Mouse (Mus musculus): Measurements from ENCODE around the gene Slc22a8.

Slc22a8 gene

GRCm38 (mm10) chr19:8590954-8591353, at the start of gene Slc22a8:
TSS of gene Slc22a8 (plus strand) at chr19:8591254.
- DNase-seq = peak; percentile 24

GRCm38 (mm10) chr19:8558897-8559296, 32.2 kb upstream of the Slc22a8 start:
- DNase-seq = no peak

- DNase-seq = peak; percentile 71
These were observed 27.0 kb upstream of the Slc22a8 start for GRCm38 (mm10) chr19:8564021-8564420.

- DNase-seq = no peak
These were observed 26.6 kb upstream of the Slc22a8 start for GRCm38 (mm10) chr19:8564469-8564868.

GRCm38 (mm10) chr19:8565262-8565661, 25.8 kb upstream of the Slc22a8 start:
- no peak for DNase-seq

- DNase-seq = peak; percentile 96
These were observed 25.1 kb upstream of the Slc22a8 start for GRCm38 (mm10) chr19:8565985-8566384.

GRCm38 (mm10) chr19:8567104-8567880, 23.8 kb upstream of the Slc22a8 start:
- DNase-seq = peak; percentile 88

GRCm38 (mm10) chr19:8569453-8569863, 21.6 kb upstream of the Slc22a8 start:
- DNase-seq = peak; percentile 71

GRCm38 (mm10) chr19:8570341-8571040, 20.6 kb upstream of the Slc22a8 start:
- no peak for DNase-seq

- DNase-seq = no peak
These were observed 19.3 kb upstream of the Slc22a8 start for GRCm38 (mm10) chr19:8571746-8572145.

- no peak for DNase-seq
These were observed 18.6 kb upstream of the Slc22a8 start for GRCm38 (mm10) chr19:8572485-8572884.

- DNase-seq = no peak
These were observed 13.6 kb upstream of the Slc22a8 start for GRCm38 (mm10) chr19:8577432-8577831.

- DNase-seq = peak; percentile 84
These were observed 12.6 kb upstream of the Slc22a8 start for GRCm38 (mm10) chr19:8578293-8578969.

- DNase-seq = no peak
These were observed 12.1 kb upstream of the Slc22a8 start for GRCm38 (mm10) chr19:8578970-8579342.

- no peak for DNase-seq
These were observed 5.8 kb upstream of the Slc22a8 start for GRCm38 (mm10) chr19:8585298-8585697.

GRCm38 (mm10) chr19:8585899-8586298, 5.2 kb upstream of the Slc22a8 start:
- DNase-seq = no peak

GRCm38 (mm10) chr19:8586350-8586749, 4.7 kb upstream of the Slc22a8 start:
- no peak for DNase-seq

- DNase-seq = no peak
These were observed 3.7 kb upstream of the Slc22a8 start for GRCm38 (mm10) chr19:8587315-8587714.

- peak; percentile 27 for DNase-seq
These were observed 1.1 kb downstream of the Slc22a8 start for GRCm38 (mm10) chr19:8592155-8592554.

- DNase-seq = no peak
These were observed 1.9 kb downstream of the Slc22a8 start for GRCm38 (mm10) chr19:8592873-8593408.

- no peak for DNase-seq
These were observed 2.8 kb downstream of the Slc22a8 start for GRCm38 (mm10) chr19:8593833-8594232.

- DNase-seq = peak; percentile 44
These were observed 3.5 kb downstream of the Slc22a8 start for GRCm38 (mm10) chr19:8594518-8594917.

GRCm38 (mm10) chr19:8597269-8597668, 6.2 kb downstream of the Slc22a8 start:
- peak; percentile 90 for DNase-seq

All from retina, postnatal 1 day (tissue).